ENCODE assay signal across 9 mouse cellular contexts in genomic region chr8:123190678-123191077, GRCm38 (mm10). TPM values are rescaled to one million over a fixed set of nuclear protein-coding genes. Genes with fewer than 3 reads are reported as not detected.
DNase-seq lines count a peak whose midpoint lies in the region; ATAC-seq and TF ChIP-seq lines count a peak whose summit lies in the region.
"Had no signal": no experiment of that assay in that cellular context is flagged by ENCODE, and none has a peak within 500 bp of the region (broad histone marks: within the 10 kb centered on the region; RNA-seq: fewer than 3 reads in every experiment).

No protein-coding gene starts in this region.

- 3% methylated on average over 9 of the region's 9 CpGs for WGBS in kidney, embryonic 15.5 days
- 2% methylated on average over 9 of the region's 9 CpGs for WGBS in limb, embryonic 14.5 days
- WGBS in midbrain, postnatal 0 days = 2% methylated on average over 9 of the region's 9 CpGs

- TF ChIP-seq CTCF in midbrain, postnatal 0 days (IDR thresholded peaks at IDR 0.05) = peak; percentile 73

- H3K9ac ChIP-seq in kidney, embryonic 15.5 days = no peak overlapping the region
- H3K9ac ChIP-seq in limb, embryonic 14.5 days (ENCODE audit: low read depth, low read length, severe bottlenecking) = no peak overlapping the region
- H3K9ac ChIP-seq in midbrain, postnatal 0 days (replicated peaks; ENCODE audit: low read length, poor library complexity, severe bottlenecking) = no peak overlapping the region

- no peaks in the 10 kb centered on the region for H3K9me3 ChIP-seq in kidney, embryonic 15.5 days (replicated peaks)
- H3K9me3 ChIP-seq in limb, embryonic 14.5 days (ENCODE audit: control insufficient read depth, low read length) = no peaks in the 10 kb centered on the region
- no peaks in the 10 kb centered on the region for H3K9me3 ChIP-seq in midbrain, postnatal 0 days (ENCODE audit: low read length)

- H3K4me2 ChIP-seq in kidney, embryonic 15.5 days = peak overlapping the region; percentile 42
- peak overlapping the region; percentile 40; the same call in 1 of the 2 replicates for H3K4me2 ChIP-seq in limb, embryonic 14.5 days (replicated peaks; ENCODE audit: low read depth, low read length, severe bottlenecking)
- no peak overlapping the region; the same call in 1 of the 2 replicates for H3K4me2 ChIP-seq in midbrain, postnatal 0 days (ENCODE audit: low read depth, low read length, poor library complexity, severe bottlenecking)

- H3K4me1 ChIP-seq in kidney, embryonic 15.5 days = peaks cover 25% of the 10 kb centered on the region
- H3K4me1 ChIP-seq in limb, embryonic 14.5 days (ENCODE audit: control insufficient read depth, insufficient read depth, low read length) = peaks cover 11% of the 10 kb centered on the region
- H3K4me1 ChIP-seq in midbrain, postnatal 0 days (ENCODE audit: insufficient read depth, low read length) = no peaks in the 10 kb centered on the region

- TF ChIP-seq POLR2A in limb, embryonic 14.5 days (IDR thresholded peaks at IDR 0.05; ENCODE audit: borderline replicate concordance, extremely low read depth, insufficient read depth, insufficient read length) = no peak

- no peak overlapping the region for H3K4me3 ChIP-seq in kidney, embryonic 15.5 days (replicated peaks)
- H3K4me3 ChIP-seq in limb, embryonic 14.5 days (replicated peaks; ENCODE audit: low read length) = no peak overlapping the region
- H3K4me3 ChIP-seq in midbrain, postnatal 0 days (ENCODE audit: low read depth, low read length) = no peak overlapping the region

- H3K27me3 ChIP-seq in kidney, embryonic 15.5 days = no peaks in the 10 kb centered on the region; the same call in 1 of the 2 replicates
- no peaks in the 10 kb centered on the region for H3K27me3 ChIP-seq in limb, embryonic 14.5 days (ENCODE audit: control insufficient read depth, insufficient read depth, low read length)
- no peaks in the 10 kb centered on the region for H3K27me3 ChIP-seq in midbrain, postnatal 0 days (ENCODE audit: insufficient read depth, low read length)

- ATAC-seq in kidney, embryonic 15.5 days (replicated peaks; ENCODE audit: low FRiP score) = no peak
- peak; percentile 64; the same call in 1 of the 2 replicates for ATAC-seq in limb, embryonic 14.5 days (ENCODE audit: low FRiP score, low read depth)
- ATAC-seq in midbrain, postnatal 0 days (ENCODE audit: low FRiP score) = no peak

- no peak overlapping the region for H3K27ac ChIP-seq in kidney, embryonic 15.5 days
- H3K27ac ChIP-seq in limb, embryonic 14.5 days (replicated peaks; ENCODE audit: low read depth, low read length) = no peak overlapping the region
- H3K27ac ChIP-seq in midbrain, postnatal 0 days (ENCODE audit: low read depth, low read length) = no peak overlapping the region
- H3K27ac ChIP-seq: macrophage had no signal

- no peaks in the 10 kb centered on the region for H3K36me3 ChIP-seq in kidney, embryonic 15.5 days
- no peaks in the 10 kb centered on the region for H3K36me3 ChIP-seq in limb, embryonic 14.5 days (ENCODE audit: control insufficient read depth, insufficient read depth, low read length)
- H3K36me3 ChIP-seq in midbrain, postnatal 0 days (ENCODE audit: insufficient read depth, low read length) = no peaks in the 10 kb centered on the region

- peak; percentile 50 for DNase-seq in A20 (ENCODE audit: low read depth, low spot score)
- DNase-seq in adipocyte (ENCODE audit: low spot score) = peak; percentile 89
- peak; percentile 69 for DNase-seq in embryo, embryonic 11.5 days (ENCODE audit: low read depth, low spot score)
- peak; percentile 75 to 89 for DNase-seq in heart, adult 18-20 months
- DNase-seq in limb, embryonic 14.5 days (ENCODE audit: low spot score) = peak; percentile 73
- DNase-seq in midbrain, postnatal 0 days (ENCODE audit: low spot score) = peak; percentile 85
- peak; percentile 79 for DNase-seq in telencephalon, adult 2 months (ENCODE audit: low read depth, low spot score)

RNA-seq across cellular contexts. Expression of gene Dpep1, which starts 4.6 kb away (rescaled TPM):
- total RNA-seq in heart, adult 18-20 months (2021) = 10 to 100 TPM; 28.2 to 38.9 TPM
- polyA plus RNA-seq in kidney, embryonic 15.5 days (2015; fragmentation: Nextera tagmentation; extraction: Ambion mirVana) = 4.4 and 5.5 TPM in 2 replicates
- 5.1 TPM in 2 replicates for polyA plus RNA-seq in limb, embryonic 14.5 days (2012; rRNA removed)
- polyA plus RNA-seq in limb, embryonic 14.5 days (2014; fragmentation: Nextera tagmentation; extraction: Ambion mirVana) = 3.6 and 3.9 TPM in 2 replicates
- total RNA-seq in midbrain, postnatal 0 days (2014; rRNA removed) = 0.38 and 0.60 TPM in 2 replicates
- 0.11 and 0.33 TPM in 2 replicates for polyA plus RNA-seq in midbrain, postnatal 0 days (2015; fragmentation: Nextera tagmentation; extraction: Ambion mirVana)
- polyA plus RNA-seq: macrophage had no signal

RNA-seq across cellular contexts. Expression of gene Chmp1a, which starts 21.9 kb away (rescaled TPM):
- total RNA-seq in heart, adult 18-20 months (2021) = 10 to 100 TPM; 56.4 to 68.6 TPM
- 118 and 126 TPM in 2 replicates for polyA plus RNA-seq in kidney, embryonic 15.5 days (2015; fragmentation: Nextera tagmentation; extraction: Ambion mirVana)
- polyA plus RNA-seq in limb, embryonic 14.5 days (2012; rRNA removed) = 93.6 and 110 TPM in 2 replicates
- polyA plus RNA-seq in limb, embryonic 14.5 days (2014; fragmentation: Nextera tagmentation; extraction: Ambion mirVana) = 128 and 130 TPM in 2 replicates
- total RNA-seq in midbrain, postnatal 0 days (2014; rRNA removed) = 206 and 212 TPM in 2 replicates
- 221 and 236 TPM in 2 replicates for polyA plus RNA-seq in midbrain, postnatal 0 days (2015; fragmentation: Nextera tagmentation; extraction: Ambion mirVana)

RNA-seq across cellular contexts. Expression of gene Spata33, which starts 22.0 kb away (rescaled TPM):
- 10 to 100 TPM; 28.5 to 31.6 TPM for total RNA-seq in heart, adult 18-20 months (2021)
- 4.2 and 5.5 TPM in 2 replicates for polyA plus RNA-seq in kidney, embryonic 15.5 days (2015; fragmentation: Nextera tagmentation; extraction: Ambion mirVana)
- 4.9 and 6.0 TPM in 2 replicates for polyA plus RNA-seq in limb, embryonic 14.5 days (2012; rRNA removed)
- polyA plus RNA-seq in limb, embryonic 14.5 days (2014; fragmentation: Nextera tagmentation; extraction: Ambion mirVana) = 4.0 and 6.6 TPM in 2 replicates
- total RNA-seq in midbrain, postnatal 0 days (2014; rRNA removed) = 4.9 and 7.3 TPM in 2 replicates
- 9.2 and 9.3 TPM in 2 replicates for polyA plus RNA-seq in midbrain, postnatal 0 days (2015; fragmentation: Nextera tagmentation; extraction: Ambion mirVana)

RNA-seq across cellular contexts. Expression of gene Sult5a1, which starts 32.6 kb away (rescaled TPM):
- 1 to 10 TPM in 1 of 2 experiments, under 1 TPM in 1; 0.82 to 1.3 TPM for total RNA-seq in heart, adult 18-20 months (2021)
- polyA plus RNA-seq in kidney, embryonic 15.5 days (2015; fragmentation: Nextera tagmentation; extraction: Ambion mirVana) = 9.5 and 12.7 TPM in 2 replicates
- 43.7 and 50.4 TPM in 2 replicates for polyA plus RNA-seq in limb, embryonic 14.5 days (2012; rRNA removed)
- 31.7 and 33.2 TPM in 2 replicates for polyA plus RNA-seq in limb, embryonic 14.5 days (2014; fragmentation: Nextera tagmentation; extraction: Ambion mirVana)
- total RNA-seq in midbrain, postnatal 0 days (2014; rRNA removed) = 0.80 and 2.8 TPM in 2 replicates
- polyA plus RNA-seq in midbrain, postnatal 0 days (2015; fragmentation: Nextera tagmentation; extraction: Ambion mirVana) = 1.1 and 2.2 TPM in 2 replicates
- polyA plus RNA-seq: macrophage had no signal

RNA-seq across cellular contexts. Expression of gene Cdk10, which starts 34.0 kb away (rescaled TPM):
- 10 to 100 TPM; 17.5 to 24.2 TPM for total RNA-seq in heart, adult 18-20 months (2021)
- 33.7 and 34.7 TPM in 2 replicates for polyA plus RNA-seq in kidney, embryonic 15.5 days (2015; fragmentation: Nextera tagmentation; extraction: Ambion mirVana)
- polyA plus RNA-seq in limb, embryonic 14.5 days (2012; rRNA removed) = 128 and 131 TPM in 2 replicates
- polyA plus RNA-seq in limb, embryonic 14.5 days (2014; fragmentation: Nextera tagmentation; extraction: Ambion mirVana) = 32.9 and 39.9 TPM in 2 replicates
- 70.3 and 86.5 TPM in 2 replicates for total RNA-seq in midbrain, postnatal 0 days (2014; rRNA removed)
- 57.8 and 67.0 TPM in 2 replicates for polyA plus RNA-seq in midbrain, postnatal 0 days (2015; fragmentation: Nextera tagmentation; extraction: Ambion mirVana)
